Mouse (Mus musculus) urinary bladder, postnatal 4 days (tissue): Measurements from ENCODE around the gene H2-Q10.
"Not testable (repeated sequence)": the region's sequence is repeated elsewhere in the genome, so short reads cannot be mapped to it uniquely, and the experiment has no call there.

Experiments used
- DNase-seq, 2 experiments: peaks; one replicate each; pipeline ENCODE4 v3.0.0; 2021 to 2022; ENCODE audit warnings: low spot score in 2 of 2

Gene H2-Q10

DNA sequence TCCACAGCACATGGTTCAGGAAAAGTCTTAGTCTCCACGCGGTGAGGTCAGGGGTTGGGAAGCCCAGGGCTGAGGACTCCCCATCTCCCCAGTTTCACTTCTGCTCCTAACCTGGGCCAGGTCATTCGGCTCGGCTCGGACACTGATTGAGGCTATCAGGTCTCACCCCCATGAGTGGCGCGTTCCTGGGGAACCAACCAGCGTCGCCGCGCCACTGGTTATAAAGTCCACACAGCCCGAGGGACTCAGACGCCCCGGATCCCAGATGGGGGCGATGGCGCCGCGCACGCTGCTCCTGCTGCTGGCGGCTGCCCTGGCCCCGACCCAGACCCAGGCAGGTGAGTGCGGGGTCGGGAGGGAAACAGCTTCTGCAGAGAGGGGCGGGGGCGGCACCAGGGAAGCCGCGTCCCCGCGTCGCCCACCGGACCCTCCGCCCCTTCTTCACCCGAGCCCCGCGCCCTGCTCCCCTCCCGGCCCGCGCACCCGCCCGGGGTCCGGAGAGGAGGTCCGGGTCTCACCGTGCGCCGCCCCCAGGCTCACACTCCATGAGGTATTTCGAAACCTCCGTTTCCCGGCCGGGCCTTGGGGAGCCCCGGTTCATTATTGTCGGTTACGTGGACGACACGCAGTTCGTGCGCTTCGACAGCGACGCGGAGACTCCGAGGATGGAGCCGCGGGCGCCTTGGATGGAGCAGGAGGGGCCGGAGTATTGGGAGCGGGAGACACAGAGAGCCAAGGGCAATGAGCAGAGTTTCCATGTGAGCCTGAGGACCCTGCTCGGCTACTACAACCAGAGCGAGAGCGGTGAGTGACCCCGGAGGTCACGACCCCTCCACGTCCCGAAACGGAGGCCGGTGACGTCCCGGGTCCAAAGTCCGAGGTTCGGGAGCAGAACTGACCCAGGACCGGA, at the start of gene H2-Q10:
TSS of gene H2-Q10 (plus strand) at position 248 of the 910 bp plus-strand sequence.
- no peak for DNase-seq

DNA sequence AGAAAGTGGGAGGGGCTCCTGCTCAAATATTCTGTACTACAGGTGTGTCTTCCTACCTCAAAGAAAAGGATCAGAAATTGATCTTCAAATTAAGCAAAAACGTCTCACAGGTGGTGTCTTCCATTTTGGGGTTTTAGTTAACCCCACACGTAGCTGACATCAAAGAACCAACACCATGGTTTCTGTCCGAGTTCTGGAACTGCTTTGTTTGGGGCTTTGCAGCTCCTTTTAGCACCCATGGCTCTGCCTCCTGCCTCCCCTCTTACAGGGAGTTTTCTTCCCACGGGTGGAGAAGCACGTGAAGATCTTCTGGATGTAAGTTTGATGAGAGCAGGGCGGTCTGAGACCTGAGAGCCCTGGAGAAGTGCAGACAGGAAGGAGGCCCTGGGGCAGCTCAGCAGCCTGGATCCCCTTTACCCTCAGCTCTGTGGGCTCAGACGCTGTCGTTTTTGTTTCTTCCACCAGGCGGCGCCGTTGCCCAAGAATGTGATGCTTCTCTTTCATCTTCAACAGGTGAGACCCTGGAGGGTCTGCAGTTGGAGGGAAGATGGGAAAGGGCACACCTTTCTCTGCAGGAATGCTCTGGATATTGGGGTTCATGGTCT, 49.6 kb upstream of the H2-Q10 start:
- DNase-seq, result not testable (repeated sequence)

DNA sequence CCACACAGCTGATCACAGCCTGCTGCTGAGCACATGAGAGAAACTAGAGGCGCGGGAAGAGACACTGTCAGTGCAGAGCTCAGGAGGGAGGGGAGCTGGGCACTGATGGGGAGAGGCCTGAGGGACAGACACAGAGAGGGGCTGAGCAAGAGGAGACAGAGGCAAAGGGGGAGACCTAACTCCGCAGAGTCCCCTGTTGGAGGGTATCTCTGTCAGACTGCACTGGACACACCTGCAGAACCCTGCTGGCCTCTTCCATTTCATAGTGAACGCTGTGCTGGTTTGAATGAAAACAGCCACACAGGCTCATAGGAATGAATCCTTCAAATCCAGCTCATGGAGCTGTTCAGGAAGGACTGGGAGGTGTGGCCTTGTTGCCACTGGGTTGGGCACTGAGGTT, 48.6 kb upstream of the H2-Q10 start:
- DNase-seq, result not testable (repeated sequence)

DNA sequence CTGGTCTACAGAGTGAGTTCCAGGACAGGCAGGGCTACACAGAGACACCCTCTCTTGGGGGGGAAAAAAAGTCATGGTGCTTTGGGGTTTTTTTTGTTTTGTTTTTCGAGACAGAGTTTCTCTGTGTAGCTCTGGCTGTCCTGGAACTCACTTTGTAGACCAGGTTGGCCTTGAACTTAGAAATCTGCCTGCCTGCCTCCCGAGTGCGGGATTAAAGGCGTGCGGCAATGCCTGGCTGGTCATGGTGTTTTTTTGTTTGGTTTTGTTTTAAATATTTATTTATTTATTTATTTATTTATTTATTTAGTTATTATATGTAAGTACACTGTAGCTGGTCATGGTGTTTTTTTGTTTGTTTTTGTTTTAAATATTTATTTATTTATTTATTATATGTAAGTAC, 47.5 kb upstream of the H2-Q10 start:
- DNase-seq, result peak in 1 of 2 experiments; percentile 19

DNA sequence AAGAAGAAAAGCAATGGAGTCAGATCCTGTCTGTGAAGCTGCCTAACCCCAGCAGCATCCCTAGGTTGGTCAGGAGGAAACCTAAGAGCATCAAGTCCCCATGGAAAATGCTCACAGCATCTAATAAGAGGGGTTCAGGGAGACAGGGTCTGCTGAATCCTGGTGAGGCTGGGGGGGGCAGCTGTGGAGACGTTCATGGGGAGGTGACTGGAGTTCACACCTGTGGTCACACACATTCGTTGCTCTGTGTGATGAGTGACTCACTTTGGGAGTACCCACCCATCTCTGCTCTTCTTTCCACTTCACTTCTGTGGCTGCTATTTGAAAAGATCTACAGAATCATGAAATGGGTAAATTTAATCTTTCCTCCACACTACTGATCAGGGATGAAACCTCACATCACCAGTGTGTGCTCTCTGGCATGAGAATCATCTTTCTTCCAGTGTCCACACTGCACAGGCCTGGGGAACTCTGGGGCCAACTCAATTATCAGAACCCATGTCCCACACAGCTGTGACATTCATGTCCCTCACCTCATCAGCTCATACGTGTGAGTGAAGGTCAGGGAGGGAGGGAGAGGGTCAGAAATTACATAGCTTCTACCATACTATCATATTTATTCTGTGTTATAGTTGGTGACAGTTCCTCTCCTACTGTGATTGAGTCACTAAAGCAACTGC, 46.6 kb upstream of the H2-Q10 start:
- DNase-seq, result peak in 1 of 2 experiments; percentile 53

DNA sequence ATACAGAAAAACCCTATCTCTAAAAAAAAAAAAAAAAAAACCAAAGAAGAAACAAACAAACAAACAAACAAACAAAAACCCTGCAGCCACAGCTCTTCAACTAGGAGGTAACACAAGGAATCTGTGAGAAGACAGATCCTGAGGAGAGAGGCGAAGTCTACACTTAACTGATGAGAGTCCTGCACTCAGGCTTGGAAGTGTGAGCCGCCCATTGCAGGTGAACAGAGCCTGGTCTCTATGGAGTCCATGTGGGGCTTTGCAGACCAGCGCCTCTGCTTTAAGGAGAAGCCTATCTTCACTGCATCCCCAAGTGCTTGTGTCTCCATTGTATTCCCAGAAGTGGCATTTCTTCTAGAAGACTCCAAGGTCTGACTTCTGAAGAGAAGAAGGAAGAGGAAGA, 45.8 kb upstream of the H2-Q10 start:
- peak in 1 of 2 experiments; percentile 49 for DNase-seq

DNA sequence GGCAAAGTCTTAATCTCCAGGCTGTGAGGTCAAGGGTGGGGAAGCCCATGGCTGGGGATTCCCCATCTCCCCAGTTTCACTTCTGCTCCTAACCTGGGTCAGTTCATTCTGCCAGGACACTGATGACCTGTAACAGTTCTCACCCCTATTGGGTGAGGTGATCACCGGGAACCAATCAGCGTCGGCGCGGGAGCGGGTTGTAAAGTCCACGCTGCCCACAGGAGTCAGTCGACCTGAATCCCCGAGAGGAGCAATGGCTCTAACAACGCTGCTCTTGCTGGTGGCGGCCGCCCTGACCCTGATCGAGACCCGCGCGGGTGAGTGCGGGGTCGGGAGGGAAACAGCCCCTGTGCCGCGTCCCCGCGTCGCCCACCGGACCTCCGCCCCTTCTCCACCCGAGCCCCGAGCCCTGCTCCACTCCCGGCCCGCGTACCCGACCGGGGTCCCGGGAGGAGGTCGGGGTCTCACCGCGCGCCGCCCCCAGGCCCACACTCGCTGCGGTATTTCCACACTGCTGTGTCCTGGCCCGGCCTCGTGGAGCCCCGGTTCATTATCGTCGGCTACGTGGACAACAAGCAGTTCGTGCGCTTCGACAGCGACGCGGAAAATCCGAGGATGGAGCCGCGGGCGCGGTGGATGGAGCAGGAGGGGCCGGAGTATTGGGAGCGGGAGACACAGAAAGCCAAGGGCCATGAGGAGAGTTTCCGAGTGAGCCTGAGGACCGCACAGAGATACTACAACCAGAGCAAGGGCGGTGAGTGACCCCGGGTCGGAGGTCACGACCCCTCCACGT, 45.1 kb upstream of the H2-Q10 start, which contains the start of gene H2-Q6:
TSS of gene H2-Q6 (plus strand) at position 227 of the 793 bp plus-strand sequence.
- peak in 1 of 2 experiments; percentile 68 for DNase-seq

DNA sequence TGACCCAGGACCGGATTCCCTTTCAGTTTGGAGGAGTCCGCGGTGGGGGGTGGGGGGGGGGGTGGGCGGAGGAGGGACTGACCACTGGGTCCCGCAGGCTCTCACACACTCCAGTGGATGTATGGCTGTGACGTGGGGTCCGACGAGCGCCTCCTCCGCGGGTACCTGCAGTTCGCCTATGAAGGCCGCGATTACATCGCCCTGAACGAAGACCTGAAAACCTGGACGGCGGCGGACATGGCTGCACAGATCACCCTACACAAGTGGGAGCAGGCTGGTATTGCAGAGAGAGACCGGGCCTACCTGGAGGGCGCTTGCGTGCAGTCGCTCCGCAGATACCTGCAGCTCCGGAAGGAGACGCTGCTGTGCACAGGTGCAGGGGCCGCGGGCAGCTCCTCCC, 44.4 kb upstream of the H2-Q10 start:
- DNase-seq, result peak in 1 of 2 experiments; percentile 60

DNA sequence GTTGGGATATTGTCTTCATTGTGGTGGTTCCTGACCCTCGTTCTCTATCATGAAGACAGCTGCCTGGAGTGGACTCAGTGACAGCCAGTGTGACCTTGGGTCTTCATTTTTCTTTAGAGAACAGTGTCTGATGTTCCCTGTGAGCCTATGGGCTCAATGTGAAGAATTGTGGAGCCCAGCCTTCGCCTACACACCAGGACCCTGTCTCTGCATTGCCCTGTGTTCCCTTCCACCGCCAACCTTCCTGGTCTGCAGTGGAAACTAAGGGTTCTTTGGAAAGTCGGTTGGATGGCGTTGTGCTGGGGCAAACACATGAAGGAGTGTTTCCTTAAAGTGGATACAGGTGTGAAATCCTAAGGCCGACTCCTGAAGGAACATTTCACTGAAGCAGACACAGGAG, 41.0 kb upstream of the H2-Q10 start:
- peak in 1 of 2 experiments; percentile 42 for DNase-seq

DNA sequence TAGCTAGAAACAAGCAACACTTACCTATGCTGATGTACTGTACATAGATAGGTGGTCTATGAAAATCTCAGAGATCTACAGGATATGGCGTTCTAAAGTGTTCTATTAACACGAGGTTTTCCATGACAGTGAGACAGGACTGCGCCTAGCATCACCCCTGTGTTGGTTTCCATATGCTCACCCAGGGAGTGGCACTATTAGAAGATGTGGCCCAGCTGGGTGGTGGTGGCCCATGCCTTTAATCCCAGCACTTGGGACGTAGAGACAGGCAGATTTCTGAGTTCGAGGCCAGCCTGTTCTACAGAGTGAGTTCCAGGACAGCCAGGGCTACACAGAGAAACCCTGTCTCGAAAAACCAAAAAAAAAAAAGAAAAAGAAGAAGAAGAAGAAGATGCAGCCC, 39.2 kb upstream of the H2-Q10 start:
- DNase-seq, result peak in 1 of 2 experiments; percentile 52

DNA sequence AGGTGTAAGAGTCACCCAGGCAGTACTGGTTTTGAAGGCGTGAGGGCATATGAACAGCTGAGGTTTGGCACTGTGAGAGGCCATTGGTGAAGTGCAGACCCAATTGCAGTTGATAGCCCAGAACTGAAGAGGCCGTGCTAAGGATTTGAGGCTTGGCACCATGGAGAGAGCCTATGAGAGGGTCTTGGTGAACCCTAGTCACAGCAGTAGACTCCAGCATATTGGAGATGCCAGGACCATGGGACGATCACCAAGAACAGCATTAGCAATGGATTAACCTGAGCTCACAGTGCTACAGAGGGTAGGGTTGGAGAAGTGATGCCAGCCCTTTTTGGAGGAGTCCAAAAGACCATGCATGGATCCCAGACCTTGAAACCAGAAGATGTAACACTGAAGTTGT, 37.7 kb upstream of the H2-Q10 start:
- peak in 1 of 2 experiments; percentile 49 for DNase-seq

DNA sequence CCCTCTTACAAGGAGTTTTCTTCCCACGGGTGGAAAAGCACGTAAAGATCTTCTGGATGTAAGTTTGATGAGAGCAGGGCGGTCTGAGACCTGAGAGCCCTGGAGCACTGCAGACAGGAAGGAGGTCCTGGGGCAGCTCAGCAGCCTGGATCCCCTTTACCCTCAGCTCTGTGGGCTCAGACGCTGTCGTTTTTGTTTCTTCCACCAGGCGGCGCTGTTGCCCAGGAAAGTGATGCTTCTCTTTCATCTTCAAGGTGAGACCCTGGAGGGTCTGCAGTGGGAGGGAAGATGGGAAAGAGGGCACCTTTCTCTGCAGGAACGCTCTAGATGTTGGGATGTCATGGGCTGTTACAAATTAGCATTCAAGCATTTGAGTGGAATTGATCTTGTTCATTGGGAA, 35.1 kb upstream of the H2-Q10 start:
- DNase-seq, result peak in 1 of 2 experiments; percentile 58

DNA sequence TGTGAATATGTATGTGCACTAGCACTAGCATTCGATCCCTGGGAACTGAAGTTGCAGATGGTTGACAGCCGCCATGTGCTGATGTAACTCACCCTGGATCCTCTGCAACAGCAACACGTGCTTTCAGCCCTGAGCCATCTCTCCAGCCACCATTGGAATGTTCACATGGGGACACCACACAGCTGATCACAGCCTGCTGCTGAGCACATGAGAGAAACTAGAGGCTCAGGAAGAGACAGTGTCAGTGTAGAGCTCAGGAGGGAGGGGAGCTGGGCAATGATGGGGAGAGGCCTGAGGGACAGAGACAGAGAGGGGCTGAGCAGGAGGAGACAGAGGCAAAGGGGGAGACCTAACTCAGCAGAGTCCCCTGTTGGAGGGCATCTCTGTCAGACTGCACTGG, 34.3 kb upstream of the H2-Q10 start:
- peak in 1 of 2 experiments; percentile 54 for DNase-seq

DNA sequence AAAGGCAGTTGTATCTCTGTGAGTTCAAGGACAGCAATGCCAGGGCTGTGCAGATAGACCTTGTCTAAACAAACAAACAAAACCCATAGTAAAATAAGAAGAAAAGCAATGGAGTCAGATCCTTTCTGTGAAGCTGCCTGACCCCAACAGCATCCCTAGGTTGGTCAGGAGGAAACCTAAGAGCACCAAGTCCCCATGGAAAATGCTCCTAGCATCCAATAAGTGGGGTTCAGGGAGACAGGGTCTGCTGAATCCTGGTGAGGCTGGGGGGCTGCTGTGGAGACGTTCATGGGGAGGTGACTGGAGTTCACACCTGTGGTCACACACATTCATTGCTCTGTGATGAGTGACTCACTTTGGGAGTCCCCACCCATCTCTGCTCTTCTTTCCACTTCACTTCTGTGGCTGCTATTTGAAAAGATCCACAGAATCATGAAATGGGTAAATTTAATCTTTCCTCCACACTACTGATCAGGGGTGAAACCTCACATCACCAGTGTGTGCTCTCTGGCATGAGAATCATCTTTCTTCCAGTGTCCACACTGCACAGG, 32.4 kb upstream of the H2-Q10 start:
- DNase-seq, result peak in 1 of 2 experiments; percentile 28

DNA sequence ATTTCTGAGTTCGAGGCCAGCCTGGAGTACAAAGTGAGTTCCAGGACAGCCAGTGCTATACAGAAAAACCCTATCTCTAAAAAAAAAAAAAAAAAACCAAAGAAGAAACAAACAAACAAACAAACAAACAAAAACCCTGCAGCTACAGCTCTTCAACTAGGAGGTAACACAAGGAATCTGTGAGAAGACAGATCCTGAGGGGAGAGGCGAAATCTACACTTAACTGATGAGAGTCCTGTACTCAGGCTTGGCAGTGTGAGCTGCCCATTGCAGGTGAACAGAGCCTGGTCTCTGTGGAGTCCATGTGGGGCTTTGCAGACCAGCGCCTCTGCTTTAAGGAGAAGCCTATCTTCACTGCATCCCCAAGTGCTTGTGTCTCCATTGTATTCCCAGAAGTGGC, 31.5 kb upstream of the H2-Q10 start:
- peak in 1 of 2 experiments; percentile 33 for DNase-seq

DNA sequence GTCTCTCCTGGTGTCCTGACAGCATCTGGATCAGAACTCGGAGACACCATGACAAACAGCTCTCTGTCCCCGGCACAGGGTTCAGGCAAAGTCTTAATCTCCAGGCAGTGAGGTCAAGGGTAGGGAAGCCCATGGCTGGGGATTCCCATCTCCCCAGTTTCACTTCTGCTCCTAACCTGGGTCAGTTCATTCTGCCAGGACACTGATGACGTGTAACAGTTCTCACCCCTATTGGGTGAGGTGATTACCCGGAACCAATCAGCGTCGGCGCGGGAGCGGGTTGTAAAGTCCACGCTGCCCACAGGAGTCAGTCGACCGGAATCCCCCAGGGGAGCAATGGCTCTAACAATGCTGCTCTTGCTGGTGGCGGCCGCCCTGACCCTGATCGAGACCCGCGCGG, 31.0 kb upstream of the H2-Q10 start, which contains the start of gene H2-Q7:
TSS of gene H2-Q7 (plus strand) at position 271 of the 400 bp plus-strand sequence.
- peak; percentile 65 to 81 for DNase-seq

DNA sequence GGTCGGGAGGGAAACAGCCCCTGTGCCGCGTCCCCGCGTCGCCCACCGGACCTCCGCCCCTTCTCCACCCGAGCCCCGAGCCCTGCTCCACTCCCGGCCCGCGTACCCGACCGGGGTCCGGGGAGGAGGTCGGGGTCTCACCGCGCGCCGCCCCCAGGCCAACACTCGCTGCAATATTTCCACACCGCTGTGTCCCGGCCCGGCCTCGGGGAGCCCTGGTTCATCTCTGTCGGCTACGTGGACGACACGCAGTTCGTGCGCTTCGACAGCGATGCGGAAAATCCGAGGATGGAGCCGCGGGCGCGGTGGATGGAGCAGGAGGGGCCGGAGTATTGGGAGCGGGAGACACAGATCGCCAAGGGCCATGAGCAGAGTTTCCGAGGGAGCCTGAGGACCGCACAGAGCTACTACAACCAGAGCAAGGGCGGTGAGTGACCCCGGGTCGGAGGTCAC, 30.6 kb upstream of the H2-Q10 start:
- DNase-seq, result peak in 1 of 2 experiments; percentile 61

DNA sequence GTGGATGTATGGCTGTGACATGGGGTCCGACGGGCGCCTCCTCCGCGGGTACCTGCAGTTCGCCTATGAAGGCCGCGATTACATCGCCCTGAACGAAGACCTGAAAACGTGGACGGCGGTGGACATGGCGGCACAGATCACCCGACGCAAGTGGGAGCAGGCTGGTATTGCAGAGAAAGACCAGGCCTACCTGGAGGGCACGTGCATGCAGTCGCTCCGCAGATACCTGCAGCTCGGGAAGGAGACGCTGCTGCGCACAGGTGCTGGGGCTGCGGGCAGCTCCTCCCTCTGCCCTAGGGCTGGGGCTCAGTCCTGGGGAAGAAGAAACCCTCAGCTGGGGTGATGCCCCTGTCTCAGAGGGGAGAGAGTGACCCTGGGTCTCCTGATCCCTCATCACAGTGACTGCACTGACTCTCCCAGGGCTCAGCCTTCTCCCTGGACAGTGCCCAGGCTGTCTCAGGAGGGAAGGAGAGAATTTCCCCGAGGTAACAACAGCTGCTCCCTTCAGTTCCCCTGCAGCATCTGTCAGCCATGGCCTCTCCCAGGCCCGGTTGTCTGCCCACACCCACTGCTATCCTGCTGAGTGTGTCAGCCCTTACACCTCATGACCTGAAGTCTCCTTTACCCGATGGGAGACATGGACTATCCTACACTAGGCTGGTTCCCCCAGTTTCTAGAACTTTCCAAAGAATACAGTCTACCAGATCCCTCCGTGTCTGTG, 29.8 kb upstream of the H2-Q10 start:
- DNase-seq, result peak in 1 of 2 experiments; percentile 52

DNA sequence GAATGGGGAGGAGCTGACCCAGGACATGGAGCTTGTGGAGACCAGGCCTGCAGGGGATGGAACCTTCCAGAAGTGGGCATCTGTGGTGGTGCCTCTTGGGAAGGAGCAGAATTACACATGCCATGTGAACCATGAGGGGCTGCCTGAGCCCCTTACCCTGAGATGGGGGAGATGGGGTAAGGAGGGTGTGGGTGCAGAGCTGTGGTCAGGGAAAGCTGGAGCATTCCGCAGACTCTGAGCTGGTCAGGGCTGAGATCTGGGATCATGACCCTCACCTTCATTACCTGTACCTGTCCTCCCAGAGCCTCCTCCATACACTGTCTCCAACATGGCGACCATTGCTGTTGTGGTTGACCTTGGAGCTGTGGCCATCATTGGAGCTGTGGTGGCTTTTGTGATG, 27.5 kb upstream of the H2-Q10 start:
- DNase-seq, result not testable (repeated sequence)

DNA sequence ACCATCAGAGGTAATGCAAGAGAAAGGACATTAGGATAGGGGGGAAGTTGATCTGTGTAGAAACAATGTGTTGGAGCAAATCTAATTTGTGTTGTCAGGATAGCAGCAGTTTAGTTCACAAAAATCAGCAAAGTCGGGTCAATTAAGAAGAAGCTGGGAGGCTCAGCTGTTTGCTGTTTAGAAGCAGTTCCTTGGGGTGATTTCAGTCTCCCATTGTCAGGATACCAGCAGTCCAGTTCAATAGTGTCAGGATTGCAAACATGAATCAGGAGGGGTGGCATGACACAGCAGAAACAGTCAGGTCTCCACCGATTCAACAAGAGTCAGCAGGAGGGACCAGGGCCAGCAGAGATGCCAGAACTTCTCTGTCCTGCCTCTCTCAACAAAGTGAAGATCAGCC, 25.4 kb upstream of the H2-Q10 start:
- DNase-seq, result not testable (repeated sequence)
